Mouse (Mus musculus): ENCODE results near the gene Adra2a. TPM values are rescaled to one million over a fixed set of nuclear protein-coding genes. Genes with fewer than 3 reads are reported as not detected.
A peak's percentile ranks its signal among the peaks of the same experiment; 100 is the strongest.

Adra2a gene
- polyA plus RNA-seq, 1 experiment: 3.0 TPM

- H3K27ac ChIP-seq (ENCODE audit: control insufficient read depth, insufficient read depth, low read length): no peak overlapping the region
- 0 out of 2 replicates have a peak overlapping the region, but pooled peaks have one; percentile 1 for H3K4me3 ChIP-seq (ENCODE audit: control insufficient read depth, insufficient read depth, low read length)
- peaks cover 25% of the 10 kb centered on the region for H3K4me1 ChIP-seq (replicated peaks; ENCODE audit: control insufficient read depth, insufficient read depth, low read length)
- no peaks in the 10 kb centered on the region for H3K36me3 ChIP-seq (ENCODE audit: control insufficient read depth, insufficient read depth, low read length)
- peaks cover 31% of the 10 kb centered on the region; the same call in 1 of the 2 replicates for H3K27me3 ChIP-seq (ENCODE audit: control insufficient read depth, insufficient read depth, low read length)
- TF ChIP-seq CTCF (IDR thresholded peaks at IDR 0.05; ENCODE audit: borderline replicate concordance, control insufficient read depth, extremely low read depth, insufficient read depth, low read length, poor library complexity) (no peak), POLR2A (IDR thresholded peaks at IDR 0.05; ENCODE audit: control insufficient read depth, extremely low read depth, insufficient read depth, low read length, poor library complexity) (no peak)
- no peak for DNase-seq
- WGBS: under 1% methylated on average over 27 of the region's 27 CpGs
These were observed 3.6 kb downstream of the Adra2a start for GRCm38 (mm10) chr19:54047386-54048050.

- 23% methylated on average over 13 of the region's 13 CpGs for WGBS
- peaks cover 25% of the 10 kb centered on the region for H3K4me1 ChIP-seq (replicated peaks; ENCODE audit: control insufficient read depth, insufficient read depth, low read length)
- no peaks in the 10 kb centered on the region for H3K36me3 ChIP-seq (ENCODE audit: control insufficient read depth, insufficient read depth, low read length)
- H3K27ac ChIP-seq (ENCODE audit: control insufficient read depth, insufficient read depth, low read length): no peak overlapping the region
- no peak for TF ChIP-seq CTCF (IDR thresholded peaks at IDR 0.05; ENCODE audit: borderline replicate concordance, control insufficient read depth, extremely low read depth, insufficient read depth, low read length, poor library complexity)
- no peak for TF ChIP-seq POLR2A (IDR thresholded peaks at IDR 0.05; ENCODE audit: control insufficient read depth, extremely low read depth, insufficient read depth, low read length, poor library complexity)
- no peak for DNase-seq
- no peak overlapping the region for H3K4me3 ChIP-seq (ENCODE audit: control insufficient read depth, insufficient read depth, low read length)
- H3K27me3 ChIP-seq (ENCODE audit: control insufficient read depth, insufficient read depth, low read length): peaks cover 31% of the 10 kb centered on the region; the same call in 1 of the 2 replicates
These were observed 4.4 kb downstream of the Adra2a start for GRCm38 (mm10) chr19:54048161-54048885.

- TF ChIP-seq CTCF (IDR thresholded peaks at IDR 0.05; ENCODE audit: borderline replicate concordance, control insufficient read depth, extremely low read depth, insufficient read depth, low read length, poor library complexity) (no peak), POLR2A (IDR thresholded peaks at IDR 0.05; ENCODE audit: control insufficient read depth, extremely low read depth, insufficient read depth, low read length, poor library complexity) (no peak)
- peaks cover 13% of the 10 kb centered on the region; the same call in 1 of the 2 replicates for H3K27me3 ChIP-seq (ENCODE audit: control insufficient read depth, insufficient read depth, low read length)
- DNase-seq: no peak
- WGBS: 80% methylated on average over 4 of the region's 4 CpGs
- no peaks in the 10 kb centered on the region for H3K36me3 ChIP-seq (ENCODE audit: control insufficient read depth, insufficient read depth, low read length)
- peaks cover 9% of the 10 kb centered on the region; the same call in 1 of the 2 replicates for H3K4me1 ChIP-seq (replicated peaks; ENCODE audit: control insufficient read depth, insufficient read depth, low read length)
- H3K4me3 ChIP-seq (ENCODE audit: control insufficient read depth, insufficient read depth, low read length): no peak overlapping the region
- H3K27ac ChIP-seq (ENCODE audit: control insufficient read depth, insufficient read depth, low read length): no peak overlapping the region
These were observed 7.7 kb downstream of the Adra2a start for GRCm38 (mm10) chr19:54051651-54052050.

- H3K27ac ChIP-seq (ENCODE audit: control insufficient read depth, insufficient read depth, low read length): no peak overlapping the region
- DNase-seq: no peak
- TF ChIP-seq CTCF (IDR thresholded peaks at IDR 0.05; ENCODE audit: borderline replicate concordance, control insufficient read depth, extremely low read depth, insufficient read depth, low read length, poor library complexity) (no peak), POLR2A (IDR thresholded peaks at IDR 0.05; ENCODE audit: control insufficient read depth, extremely low read depth, insufficient read depth, low read length, poor library complexity) (no peak)
- WGBS: 91% methylated on average over 5 of the region's 5 CpGs
- no peaks in the 10 kb centered on the region; the same call in 1 of the 2 replicates for H3K27me3 ChIP-seq (ENCODE audit: control insufficient read depth, insufficient read depth, low read length)
- H3K4me3 ChIP-seq (ENCODE audit: control insufficient read depth, insufficient read depth, low read length): no peak overlapping the region
- H3K36me3 ChIP-seq (ENCODE audit: control insufficient read depth, insufficient read depth, low read length): no peaks in the 10 kb centered on the region
- H3K4me1 ChIP-seq (replicated peaks; ENCODE audit: control insufficient read depth, insufficient read depth, low read length): no peaks in the 10 kb centered on the region
These were observed 11.9 kb downstream of the Adra2a start for GRCm38 (mm10) chr19:54055845-54056244.

GRCm38 (mm10) chr19:54068447-54068846 lies 24.5 kb downstream of the Adra2a start:
- no peak for DNase-seq
- WGBS: 96% methylated on average over 7 of the region's 7 CpGs
- H3K27me3 ChIP-seq (ENCODE audit: control insufficient read depth, insufficient read depth, low read length): no peaks in the 10 kb centered on the region; the same call in 1 of the 2 replicates
- TF ChIP-seq POLR2A (IDR thresholded peaks at IDR 0.05; ENCODE audit: control insufficient read depth, extremely low read depth, insufficient read depth, low read length, poor library complexity) (no peak), CTCF (IDR thresholded peaks at IDR 0.05; ENCODE audit: borderline replicate concordance, control insufficient read depth, extremely low read depth, insufficient read depth, low read length, poor library complexity) (no peak)
- no peak overlapping the region for H3K27ac ChIP-seq (ENCODE audit: control insufficient read depth, insufficient read depth, low read length)
- H3K36me3 ChIP-seq (ENCODE audit: control insufficient read depth, insufficient read depth, low read length): no peaks in the 10 kb centered on the region
- no peak overlapping the region for H3K4me3 ChIP-seq (ENCODE audit: control insufficient read depth, insufficient read depth, low read length)
- no peaks in the 10 kb centered on the region for H3K4me1 ChIP-seq (replicated peaks; ENCODE audit: control insufficient read depth, insufficient read depth, low read length)

GRCm38 (mm10) chr19:54070521-54070920 lies 26.6 kb downstream of the Adra2a start:
- Histone ChIP-seq H3K4me1 (replicated peaks; ENCODE audit: control insufficient read depth, insufficient read depth, low read length) (no peaks in the 10 kb centered on the region), H3K27ac (ENCODE audit: control insufficient read depth, insufficient read depth, low read length) (no peak overlapping the region), H3K36me3 (ENCODE audit: control insufficient read depth, insufficient read depth, low read length) (no peaks in the 10 kb centered on the region), H3K27me3 (ENCODE audit: control insufficient read depth, insufficient read depth, low read length) (no peaks in the 10 kb centered on the region), H3K4me3 (ENCODE audit: control insufficient read depth, insufficient read depth, low read length) (no peak overlapping the region)
- TF ChIP-seq CTCF (IDR thresholded peaks at IDR 0.05; ENCODE audit: borderline replicate concordance, control insufficient read depth, extremely low read depth, insufficient read depth, low read length, poor library complexity) (no peak), POLR2A (IDR thresholded peaks at IDR 0.05; ENCODE audit: control insufficient read depth, extremely low read depth, insufficient read depth, low read length, poor library complexity) (no peak)
- DNase-seq: no peak
- 71% methylated on average over 5 of the region's 5 CpGs for WGBS

Data from thymus, adult 2 months (tissue).